Mouse (Mus musculus): ENCODE data around the gene Gm5941.
"Not testable (repeated sequence)": the region's sequence is repeated elsewhere in the genome, so short reads cannot be mapped to it uniquely, and the experiment has no call there.

Gene Gm5941

GRCm38 (mm10) chrX:92489649-92490048 is at the start of gene Gm5941:
Gene Gm5941, plus strand, starts transcription at chrX:92489949.
- DNase-seq (ENCODE audit: low spot score) = not testable (repeated sequence)

GRCm38 (mm10) chrX:92460496-92460895 is 29.3 kb upstream of the Gm5941 start:
- DNase-seq (ENCODE audit: low spot score) = no peak

- DNase-seq (ENCODE audit: low spot score) = no peak
Observed at GRCm38 (mm10) chrX:92464773-92465172, 25.0 kb upstream of the Gm5941 start.

GRCm38 (mm10) chrX:92498254-92498653 is 8.5 kb downstream of the Gm5941 start:
- DNase-seq (ENCODE audit: low spot score) = no peak

GRCm38 (mm10) chrX:92527826-92528225 is 38.1 kb downstream of the Gm5941 start:
- no peak for DNase-seq (ENCODE audit: low spot score)

Data from ovary, postnatal 10 days (tissue).